Mouse (Mus musculus) E14TG2a.4 (cell line): ENCODE measurements around the gene BC048562.

ENCODE experiments used
- CTCF ChIP-seq: conservative IDR thresholded peaks from 2 replicates; pipeline ENCODE4 v1.5.1; 2014; ENCODE audit warnings: low read length
- NANOG ChIP-seq: IDR thresholded peaks from 2 replicates; pipeline ENCODE4 v1.6.1; 2014; ENCODE audit warnings: borderline replicate concordance, low read length, mixed read lengths

GRCm38 (mm10) chr9:108494905-108495304 lies 58.6 kb downstream of the BC048562 start:
- TF ChIP-seq CTCF (no peak), NANOG (no peak)
